ENCODE assay signal across 8 mouse cellular contexts in the genomic region with DNA sequence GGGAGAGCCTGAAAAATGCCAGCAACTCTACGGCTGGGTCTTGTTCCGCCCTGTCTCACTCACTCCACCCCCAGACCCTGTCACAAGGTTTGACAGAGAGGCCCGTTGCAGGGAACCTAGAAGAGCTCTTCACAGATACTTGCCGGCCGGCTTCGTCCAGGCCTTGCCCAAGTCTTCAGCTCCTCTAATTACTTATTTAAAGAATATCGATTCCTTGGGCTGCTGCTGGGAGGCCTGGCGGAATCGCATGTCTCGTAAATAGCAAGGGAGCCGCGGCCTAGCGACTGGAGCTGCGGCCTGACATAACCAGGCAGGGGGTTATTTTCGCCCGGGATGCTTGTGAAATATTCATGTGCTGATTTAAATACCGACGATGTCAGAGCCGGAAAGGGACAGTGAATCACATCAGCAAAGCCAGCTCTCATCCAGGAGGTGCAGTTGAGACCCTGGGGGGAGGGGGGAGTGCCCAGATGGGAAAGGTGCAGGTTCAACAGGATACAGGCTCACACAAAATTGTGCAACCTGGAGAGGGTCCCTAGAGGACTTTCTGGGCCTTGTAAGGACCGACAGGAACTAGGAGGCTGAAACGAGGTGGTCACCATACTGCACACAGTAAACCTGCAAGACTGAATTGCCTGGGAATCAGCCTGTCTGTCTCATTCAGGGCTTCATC. TPM values are rescaled to one million over a fixed set of nuclear protein-coding genes. Genes with fewer than 3 reads are reported as not detected.
A peak's percentile ranks its signal among the peaks of the same experiment; 100 is the strongest.
DNase-seq lines count a peak whose midpoint lies in the region; ATAC-seq and TF ChIP-seq lines count a peak whose summit lies in the region.

No protein-coding gene starts in this region.

- peak overlapping the region; percentile 73 for H3K9ac ChIP-seq in CH12.LX (ENCODE audit: insufficient read depth, low read depth)
- no peak overlapping the region for H3K9ac ChIP-seq in ES-E14 (ENCODE audit: insufficient read depth, low read depth, low read length, poor library complexity, severe bottlenecking)

- H3K4me1 ChIP-seq in CH12.LX (ENCODE audit: control insufficient read depth in 1 of 2, insufficient read depth in 2 of 2) (peaks cover 22 to 41% of the 10 kb centered on the region in 2 experiments), ES-E14 (ENCODE audit: control insufficient read depth in 2 of 2, insufficient read depth in 2 of 2, low read length in 2 of 2, poor library complexity in 1 of 2) (peaks cover 5 to 36% of the 10 kb centered on the region in 2 experiments; a peak in 3 of 4 replicates)

- H3K27me3 ChIP-seq in CH12.LX (replicated peaks), result no peaks in the 10 kb centered on the region

- ATAC-seq in erythroblast, adult 5-6 weeks (replicated peaks; ENCODE audit: low FRiP score, poor library complexity, severe bottlenecking), result no peak

- 0 out of 2 replicates have a peak, but pooled peaks have one; percentile 9 for TF ChIP-seq EP300 in CH12.LX (IDR thresholded peaks at IDR 0.05; ENCODE audit: low read length)

- no peaks in the 10 kb centered on the region for H3K79me2 ChIP-seq in CH12.LX (replicated peaks; ENCODE audit: control insufficient read depth, extremely low read depth, insufficient read depth, poor library complexity, severe bottlenecking)

- peak overlapping the region; percentile 76 for H3K4me2 ChIP-seq in CH12.LX (ENCODE audit: insufficient read depth, low read depth, poor library complexity, severe bottlenecking)

- peak; percentile 70; the same call in 1 of the 2 replicates for TF ChIP-seq POLR2A in CH12.LX (IDR thresholded peaks at IDR 0.05; ENCODE audit: low read depth, low read length)

- H3K9me3 ChIP-seq in CH12.LX (replicated peaks; ENCODE audit: low read length) (no peaks in the 10 kb centered on the region), ES-E14 (ENCODE audit: control insufficient read depth, insufficient read depth, low read depth, low read length) (no peaks in the 10 kb centered on the region)

- in situ Hi-C loops in CH12.LX (cut with MboI; ENCODE audit: low pct_ligation_motif_present, low pct_unique_long_range_greater_than_20kb, low sequenced_read_pairs), result no loop called here
- in situ Hi-C loops in ES-E14 (cut with MboI; ENCODE audit: low sequenced_read_pairs in 2 of 2, unreplicated experiment in 2 of 2), result no loop called here

- no peak for TF ChIP-seq RAD21 in CH12.LX (IDR thresholded peaks at IDR 0.05; ENCODE audit: low read depth, low read length)

- peak overlapping the region in 2 of 3 experiments; percentile 15 for H3K4me3 ChIP-seq in CH12.LX (replicated peaks in 1 of 3; ENCODE audit: low read depth in 2 of 3, low read length in 2 of 3, poor library complexity in 1 of 3)
- H3K4me3 ChIP-seq in ES-E14 (ENCODE audit: insufficient read depth in 1 of 2, low read depth in 1 of 2, low read length in 2 of 2, poor library complexity in 1 of 2, severe bottlenecking in 1 of 2), result peak overlapping the region; percentile 7 to 36; a peak in 2 of 4 replicates

- dilution Hi-C loops in CH12.LX (cut with MboI; ENCODE audit: extremely low pct_ligation_motif_present, extremely low pct_unique_long_range_greater_than_20kb, low sequenced_read_pairs), result no loop called here

- H3K27ac ChIP-seq in CH12.LX (ENCODE audit: insufficient read depth, low read depth) (peak overlapping the region; percentile 88), ES-E14 (ENCODE audit: insufficient read depth, low read depth, low read length, poor library complexity, severe bottlenecking) (no peak overlapping the region)

- no peaks in the 10 kb centered on the region for H3K36me3 ChIP-seq in CH12.LX (replicated peaks in 1 of 2; ENCODE audit: control insufficient read depth in 1 of 2, insufficient read depth in 1 of 2, low read length in 1 of 2)
- no peaks in the 10 kb centered on the region for H3K36me3 ChIP-seq in ES-E14 (ENCODE audit: control insufficient read depth, insufficient read depth, low read length, poor library complexity, severe bottlenecking)

- DNase-seq in CH12.LX (ENCODE audit: extremely low read depth), result peak; percentile 11
- no peak for DNase-seq in ES-E14 (ENCODE audit: low read depth, low spot score)
- DNase-seq in heart, postnatal 4 days, result peak; percentile 49
- peak; percentile 39 for DNase-seq in lung, postnatal 25 days (ENCODE audit: low spot score)
- DNase-seq in layer of hippocampus, postnatal 14 days (ENCODE audit: low spot score in 2 of 2), result no peak
- DNase-seq in layer of hippocampus, adult 18-20 months (ENCODE audit: low spot score in 2 of 2), result no peak
- DNase-seq in cerebellum, adult 9-10 months, result no peak

- no peak for TF ChIP-seq CTCF in CH12.LX (conservative IDR thresholded peaks at IDR 0.05 in 1 of 2, IDR thresholded peaks at IDR 0.05 in 1 of 2; ENCODE audit: low read depth in 2 of 2, low read length in 2 of 2)

TF ChIP-seq in CH12.LX, 34 proteins besides CTCF, POLR2A, EP300 and RAD21:
- TF ChIP-seq CHD1 (IDR thresholded peaks at IDR 0.05; ENCODE audit: low read depth, low read length), result no peak
- TF ChIP-seq TBP (conservative IDR thresholded peaks at IDR 0.05; ENCODE audit: low read depth, low read length), result peak; percentile 41
- no peak for TF ChIP-seq ZMIZ1 (IDR thresholded peaks at IDR 0.05; ENCODE audit: low read depth, low read length)
- TF ChIP-seq MXI1 (IDR thresholded peaks at IDR 0.05; ENCODE audit: low read depth, low read length), result peak; percentile 55
- TF ChIP-seq HCFC1 (IDR thresholded peaks at IDR 0.05; ENCODE audit: low read depth, low read length), result peak; percentile 33; the same call in 1 of the 2 replicates
- TF ChIP-seq UBTF (IDR thresholded peaks at IDR 0.05; ENCODE audit: low read depth, low read length), result no peak
- TF ChIP-seq CHD2 (IDR thresholded peaks at IDR 0.05; ENCODE audit: low read length), result 0 out of 2 replicates have a peak, but pooled peaks have one; percentile 62
- TF ChIP-seq TCF12 (IDR thresholded peaks at IDR 0.05; ENCODE audit: low read depth, low read length), result peak; percentile 42; the same call in 1 of the 2 replicates
- peak; percentile 40; the same call in 1 of the 2 replicates for TF ChIP-seq MEF2A (IDR thresholded peaks at IDR 0.05; ENCODE audit: borderline replicate concordance, low read depth, low read length)
- no peak for TF ChIP-seq NRF1 (IDR thresholded peaks at IDR 0.05; ENCODE audit: low read depth, low read length)
- no peak for TF ChIP-seq USF2 (conservative IDR thresholded peaks at IDR 0.05; ENCODE audit: low read depth, low read length)
- TF ChIP-seq ELF1 (IDR thresholded peaks at IDR 0.05; ENCODE audit: low read depth, low read length), result no peak; the same call in none of the 2 replicates
- no peak for TF ChIP-seq ETS1 (conservative IDR thresholded peaks at IDR 0.05; ENCODE audit: low read depth, low read length)
- TF ChIP-seq JUN (IDR thresholded peaks at IDR 0.05; ENCODE audit: insufficient read depth, low read depth, low read length), result no peak
- TF ChIP-seq MAZ (IDR thresholded peaks at IDR 0.05; ENCODE audit: low read depth, low read length), result no peak
- TF ChIP-seq PAX5 (IDR thresholded peaks at IDR 0.05; ENCODE audit: low read length), result no peak

TF ChIP-seq in ES-E14, 5 proteins besides CTCF, POLR2A, EP300 and RAD21:
- TF ChIP-seq CHD2 (IDR thresholded peaks at IDR 0.05; ENCODE audit: low read depth, low read length) (no peak), ZC3H11A (IDR thresholded peaks at IDR 0.05; ENCODE audit: borderline replicate concordance, low read depth, low read length) (no peak), ZNF384 (IDR thresholded peaks at IDR 0.05; ENCODE audit: low read depth, low read length) (no peak), HCFC1 (IDR thresholded peaks at IDR 0.05; ENCODE audit: borderline replicate concordance, insufficient read depth, low read length) (no peak), MAFK (IDR thresholded peaks at IDR 0.05; ENCODE audit: insufficient read depth, low read depth, low read length) (no peak)

RNA-seq across cellular contexts. Expression of a gene that starts 17.6 kb away (rescaled TPM):
- total RNA-seq in CH12.LX (2012; rRNA removed) (0.04 and 0.13 TPM in 2 replicates), CH12.LX (2014; rRNA removed) (not detected in 2 replicates), ES-E14 (2012; rRNA removed) (1.3 and 1.7 TPM in 2 replicates)
- polyA plus RNA-seq in CH12.LX (2012; ENCODE audit: insufficient read length, low read depth), result 0.07 TPM in 2 replicates
- 1 to 10 TPM; 1.5 to 2.0 TPM for total RNA-seq in heart, postnatal 4 days (2021)
- total RNA-seq in erythroblast, adult 5-6 weeks (2015; ENCODE audit: low replicate concordance), result not detected in 2 replicates
- not detected in 2 replicates for total RNA-seq in erythroblast, adult 5-6 weeks (2017; ENCODE audit: low replicate concordance)
- total RNA-seq in layer of hippocampus, postnatal 14 days (2021), result 1 to 10 TPM; 6.6 to 8.5 TPM
- 1 to 10 TPM; 2.8 to 3.1 TPM for total RNA-seq in layer of hippocampus, adult 18-20 months (2021)

RNA-seq across cellular contexts. Expression of a gene that starts 54.8 kb away (rescaled TPM):
- 38.4 and 40.1 TPM in 2 replicates for total RNA-seq in CH12.LX (2012; rRNA removed)
- 48.5 and 57.9 TPM in 2 replicates for total RNA-seq in CH12.LX (2014; rRNA removed)
- polyA plus RNA-seq in CH12.LX (2012; ENCODE audit: insufficient read length, low read depth), result 61.8 and 67.9 TPM in 2 replicates
- 36.7 and 37.3 TPM in 2 replicates for total RNA-seq in ES-E14 (2012; rRNA removed)
- 10 to 100 TPM; 33.0 to 33.4 TPM for total RNA-seq in heart, postnatal 4 days (2021)
- 8.4 and 11.9 TPM in 2 replicates for total RNA-seq in erythroblast, adult 5-6 weeks (2015; ENCODE audit: low replicate concordance)
- total RNA-seq in erythroblast, adult 5-6 weeks (2017; ENCODE audit: low replicate concordance), result 8.1 and 13.0 TPM in 2 replicates
- total RNA-seq in layer of hippocampus, postnatal 14 days (2021), result 100 to 1,000 TPM; 147 to 161 TPM
- 100 to 1,000 TPM; 153 to 168 TPM for total RNA-seq in layer of hippocampus, adult 18-20 months (2021)

Comparison
In these comparisons a context has a peak if more than half of its experiments do, and no peak if none do; other contexts are left out.
1. DNase-seq: peak in CH12.LX (single experiment), heart, postnatal 4 days (single experiment) and lung, postnatal 25 days (single experiment); none in ES-E14 (single experiment), layer of hippocampus, postnatal 14 days (0 of 2), layer of hippocampus, adult 18-20 months (0 of 2) and cerebellum, adult 9-10 months (single experiment).